Mouse (Mus musculus): ENCODE data around the gene Ndst2. TPM values are rescaled to one million over a fixed set of nuclear protein-coding genes. Genes with fewer than 3 reads are reported as not detected.
A peak's percentile ranks its signal among the peaks of the same experiment; 100 is the strongest.

The Ndst2 gene
- polyA plus RNA-seq, 1 experiment from 2014 or later, result 34.5 TPM

DNA sequence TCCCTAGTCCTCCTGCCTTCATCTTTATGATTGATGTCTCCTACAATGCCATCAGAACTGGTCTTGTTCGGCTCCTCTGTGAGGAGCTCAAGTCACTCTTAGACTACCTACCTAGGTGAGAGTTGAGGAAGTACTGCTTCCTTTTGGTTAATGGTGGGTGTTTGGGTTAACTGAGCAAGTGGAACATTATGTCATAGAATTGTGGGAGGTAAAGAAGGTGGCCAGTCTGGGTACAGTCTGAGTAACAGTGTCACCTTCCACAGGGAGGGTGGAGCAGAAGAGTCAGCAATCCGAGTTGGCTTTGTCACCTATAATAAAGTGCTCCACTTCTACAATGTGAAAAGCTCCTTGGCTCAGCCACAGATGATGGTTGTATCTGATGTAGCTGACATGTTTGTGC lies 45.4 kb downstream of the Ndst2 start:
- 76% methylated on average over 2 of the region's 2 CpGs for WGBS
- Histone ChIP-seq H3K4me1 (replicated peaks; ENCODE audit: control insufficient read depth, insufficient read depth, low read length) (peaks cover 6% of the 10 kb centered on the region; the same call in 1 of the 2 replicates), H3K4me2 (no peak overlapping the region), H3K9me3 (ENCODE audit: control insufficient read depth, low read length) (no peaks in the 10 kb centered on the region), H3K4me3 (ENCODE audit: low read depth, low read length) (no peak overlapping the region), H3K9ac (ENCODE audit: low read depth, low read length) (no peak overlapping the region), H3K27me3 (replicated peaks; ENCODE audit: control insufficient read depth, insufficient read depth, low read length) (no peaks in the 10 kb centered on the region), H3K27ac (ENCODE audit: low read depth, low read length) (no peak overlapping the region), H3K36me3 (ENCODE audit: control insufficient read depth, insufficient read depth, low read length) (peaks cover 83% of the 10 kb centered on the region)
- no peak for DNase-seq (ENCODE audit: low spot score)
- no peak for ATAC-seq (replicated peaks; ENCODE audit: low FRiP score)

- DNase-seq (ENCODE audit: low spot score), result no peak
- no peaks in the 10 kb centered on the region for H3K9me3 ChIP-seq (ENCODE audit: control insufficient read depth, low read length)
- H3K27ac ChIP-seq (ENCODE audit: low read depth, low read length), result no peak overlapping the region
- ATAC-seq (replicated peaks; ENCODE audit: low FRiP score), result no peak
- H3K27me3 ChIP-seq (replicated peaks; ENCODE audit: control insufficient read depth, insufficient read depth, low read length), result no peaks in the 10 kb centered on the region
- WGBS, result 95% methylated on average over 3 of the region's 3 CpGs
- no peaks in the 10 kb centered on the region for H3K4me1 ChIP-seq (replicated peaks; ENCODE audit: control insufficient read depth, insufficient read depth, low read length)
- no peak overlapping the region for H3K9ac ChIP-seq (ENCODE audit: low read depth, low read length)
- H3K4me3 ChIP-seq (ENCODE audit: low read depth, low read length), result no peak overlapping the region
- peaks cover 79% of the 10 kb centered on the region for H3K36me3 ChIP-seq (ENCODE audit: control insufficient read depth, insufficient read depth, low read length)
- H3K4me2 ChIP-seq, result no peak overlapping the region
Observed at GRCm38 (mm10) chr14:20686576-20686975, 47.8 kb downstream of the Ndst2 start.

DNA sequence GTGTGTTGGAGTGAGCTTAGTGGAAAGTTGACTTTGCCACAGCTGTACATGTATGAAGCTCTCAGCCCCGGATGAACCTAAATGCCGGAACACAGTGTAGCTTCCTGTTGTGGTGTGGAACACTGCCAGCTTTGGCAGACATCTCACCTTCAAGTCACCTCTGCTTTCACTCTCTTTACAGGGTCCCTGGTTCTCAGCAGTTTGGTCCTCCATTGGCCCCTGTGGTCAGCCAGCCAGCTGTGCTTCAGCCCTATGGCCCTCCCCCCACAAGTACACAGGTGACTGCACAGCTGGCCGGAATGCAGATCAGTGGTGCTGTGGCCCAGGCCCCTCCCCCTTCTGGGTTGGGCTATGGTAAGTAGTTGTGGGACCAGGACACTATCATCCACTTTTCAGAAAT lies 51.9 kb downstream of the Ndst2 start:
- H3K27ac ChIP-seq (ENCODE audit: low read depth, low read length), result no peak overlapping the region
- H3K27me3 ChIP-seq (replicated peaks; ENCODE audit: control insufficient read depth, insufficient read depth, low read length), result no peaks in the 10 kb centered on the region
- H3K9ac ChIP-seq (ENCODE audit: low read depth, low read length), result no peak overlapping the region
- H3K4me2 ChIP-seq, result no peak overlapping the region
- H3K4me1 ChIP-seq (replicated peaks; ENCODE audit: control insufficient read depth, insufficient read depth, low read length), result no peaks in the 10 kb centered on the region
- no peaks in the 10 kb centered on the region for H3K9me3 ChIP-seq (ENCODE audit: control insufficient read depth, low read length)
- DNase-seq (ENCODE audit: low spot score), result no peak
- H3K36me3 ChIP-seq (ENCODE audit: control insufficient read depth, insufficient read depth, low read length), result peaks cover 78% of the 10 kb centered on the region
- peak; percentile 57; the same call in 1 of the 2 replicates for ATAC-seq (replicated peaks; ENCODE audit: low FRiP score)
- no peak overlapping the region for H3K4me3 ChIP-seq (ENCODE audit: low read depth, low read length)
- WGBS, result 77% methylated on average over 3 of the region's 3 CpGs

GRCm38 (mm10) chr14:20681742-20682141 lies 52.6 kb downstream of the Ndst2 start:
- no peak overlapping the region for H3K9ac ChIP-seq (ENCODE audit: low read depth, low read length)
- no peak overlapping the region for H3K27ac ChIP-seq (ENCODE audit: low read depth, low read length)
- WGBS, result 87% methylated on average over 2 of the region's 2 CpGs
- peaks cover 76% of the 10 kb centered on the region for H3K36me3 ChIP-seq (ENCODE audit: control insufficient read depth, insufficient read depth, low read length)
- DNase-seq (ENCODE audit: low spot score) (no peak), ATAC-seq (replicated peaks; ENCODE audit: low FRiP score) (no peak)
- no peaks in the 10 kb centered on the region for H3K9me3 ChIP-seq (ENCODE audit: control insufficient read depth, low read length)
- H3K4me3 ChIP-seq (ENCODE audit: low read depth, low read length), result no peak overlapping the region
- H3K4me1 ChIP-seq (replicated peaks; ENCODE audit: control insufficient read depth, insufficient read depth, low read length), result no peaks in the 10 kb centered on the region
- H3K27me3 ChIP-seq (replicated peaks; ENCODE audit: control insufficient read depth, insufficient read depth, low read length), result no peaks in the 10 kb centered on the region
- no peak overlapping the region for H3K4me2 ChIP-seq

- Histone ChIP-seq H3K36me3 (ENCODE audit: control insufficient read depth, insufficient read depth, low read length) (peaks cover 55% of the 10 kb centered on the region), H3K9ac (ENCODE audit: low read depth, low read length) (no peak overlapping the region), H3K27ac (ENCODE audit: low read depth, low read length) (no peak overlapping the region), H3K4me2 (no peak overlapping the region), H3K4me1 (replicated peaks; ENCODE audit: control insufficient read depth, insufficient read depth, low read length) (peaks cover 7% of the 10 kb centered on the region), H3K9me3 (ENCODE audit: control insufficient read depth, low read length) (no peaks in the 10 kb centered on the region; the same call in 1 of the 2 replicates), H3K27me3 (replicated peaks; ENCODE audit: control insufficient read depth, insufficient read depth, low read length) (no peaks in the 10 kb centered on the region), H3K4me3 (ENCODE audit: low read depth, low read length) (no peak overlapping the region)
- ATAC-seq (replicated peaks; ENCODE audit: low FRiP score) (no peak), DNase-seq (ENCODE audit: low spot score) (no peak)
- 96% methylated on average over 4 of the region's 4 CpGs for WGBS
Observed at GRCm38 (mm10) chr14:20677906-20678305, 56.5 kb downstream of the Ndst2 start.

DNA sequence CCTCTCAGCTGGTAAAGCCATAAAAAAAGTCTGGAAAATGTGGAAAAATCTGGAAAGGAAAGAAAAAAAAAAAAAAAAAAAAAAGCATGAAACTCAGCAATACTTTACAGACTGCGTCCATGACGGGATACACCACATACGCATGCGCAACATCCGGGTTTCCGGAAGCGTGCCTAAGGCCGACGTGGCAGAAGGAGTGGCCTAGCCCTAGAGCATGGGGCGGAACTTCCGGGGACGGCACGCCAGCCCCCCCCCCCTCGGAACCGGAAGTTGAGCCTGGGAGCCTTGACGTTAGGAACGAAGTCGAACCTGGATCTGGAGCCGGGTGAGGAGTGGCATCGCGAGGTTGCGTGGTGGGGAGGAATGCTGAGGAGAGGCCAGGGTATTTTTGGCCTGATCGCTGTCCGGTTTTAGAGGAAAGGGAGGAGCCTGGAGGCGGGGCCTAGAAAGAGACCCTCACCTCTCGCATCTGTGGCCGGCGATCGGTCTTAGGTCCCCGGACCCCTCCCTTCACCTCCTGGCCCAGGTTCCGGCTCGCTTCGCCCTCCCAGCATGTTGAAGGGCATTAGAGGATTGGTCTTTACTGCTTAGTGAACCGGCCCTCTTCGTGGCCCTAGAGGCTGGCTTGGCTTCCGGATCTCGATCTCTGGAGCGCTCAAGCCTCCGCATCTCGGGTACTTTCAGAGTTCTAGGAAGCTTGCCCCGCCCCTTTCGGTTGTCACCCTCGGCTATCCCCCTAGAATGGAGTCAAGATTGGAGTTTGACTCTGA lies 60.1 kb downstream of the Ndst2 start, which contains the start of gene Sec24c:
Gene Sec24c, plus strand, starts transcription at position 245 of the 770 bp plus-strand sequence.
- peak; percentile 98 for DNase-seq (ENCODE audit: low spot score)

GRCm38 (mm10) chr14:20673735-20674063 lies 60.7 kb downstream of the Ndst2 start:
- ATAC-seq (replicated peaks; ENCODE audit: low FRiP score) (peak; percentile 72), DNase-seq (ENCODE audit: low spot score) (peak; percentile 56)
- peak overlapping the region; percentile 92 for H3K27ac ChIP-seq (ENCODE audit: low read depth, low read length)
- peak overlapping the region; percentile 53 for H3K9ac ChIP-seq (ENCODE audit: low read depth, low read length)
- H3K36me3 ChIP-seq (ENCODE audit: control insufficient read depth, insufficient read depth, low read length), result peaks cover 26% of the 10 kb centered on the region; the same call in 1 of the 2 replicates
- 9% methylated on average over 13 of the region's 13 CpGs for WGBS
- H3K4me3 ChIP-seq (ENCODE audit: low read depth, low read length), result peak overlapping the region; percentile 85
- H3K4me1 ChIP-seq (replicated peaks; ENCODE audit: control insufficient read depth, insufficient read depth, low read length), result peaks cover 7% of the 10 kb centered on the region
- peak overlapping the region; percentile 85 for H3K4me2 ChIP-seq
- H3K9me3 ChIP-seq (ENCODE audit: control insufficient read depth, low read length), result no peaks in the 10 kb centered on the region; the same call in 1 of the 2 replicates
- 0 out of 2 replicates have a peak, but pooled peaks cover 3% of the 10 kb centered on the region for H3K27me3 ChIP-seq (replicated peaks; ENCODE audit: control insufficient read depth, insufficient read depth, low read length)

More for the DNA sequence above, 60.1 kb downstream of the Ndst2 start, which contains the start of gene Sec24c:
- H3K27ac ChIP-seq (ENCODE audit: low read depth, low read length), result peak within 1 kb of the TSS; percentile 92
- H3K4me2 ChIP-seq, result peak within 1 kb of the TSS; percentile 85
- peak within 1 kb of the TSS; percentile 82 for H3K9ac ChIP-seq (ENCODE audit: low read depth, low read length)
- H3K27me3 ChIP-seq (replicated peaks; ENCODE audit: control insufficient read depth, insufficient read depth, low read length), result no peaks in the 10 kb centered on the region
- H3K36me3 ChIP-seq (ENCODE audit: control insufficient read depth, insufficient read depth, low read length), result peaks cover 30% of the 10 kb centered on the region
- peak within 1 kb of the TSS; percentile 85 for H3K4me3 ChIP-seq (ENCODE audit: low read depth, low read length)
- H3K4me1 ChIP-seq (replicated peaks; ENCODE audit: control insufficient read depth, insufficient read depth, low read length), result peaks cover 7% of the 10 kb centered on the region
- 1% methylated on average over 43 of the region's 43 CpGs for WGBS
- ATAC-seq (replicated peaks; ENCODE audit: low FRiP score), result peak; percentile 95
- no peaks in the 10 kb centered on the region; the same call in 1 of the 2 replicates for H3K9me3 ChIP-seq (ENCODE audit: control insufficient read depth, low read length)
